Mouse (Mus musculus) embryonic fibroblast, embryonic 13.5 days (primary cell): Measurements from ENCODE around the gene Fam166a. TPM values are rescaled to one million over a fixed set of nuclear protein-coding genes. Genes with fewer than 3 reads are reported as not detected.

ENCODE experiments used
- H3K27ac ChIP-seq: 2 replicates; pipeline ENCODE4 v1.5.1; 2012; ENCODE audit warnings: low read length, control low read depth, inconsistent platforms; ENCODE audit not compliant: insufficient read depth
- H3K4me1 ChIP-seq: 2 replicates; pipeline ENCODE4 v1.6.1; 2011; ENCODE audit warnings: low read length; ENCODE audit not compliant: control insufficient read depth, insufficient read depth
- H3K4me3 ChIP-seq: 2 replicates; pipeline ENCODE4 v1.5.1; 2011; ENCODE audit warnings: mild to moderate bottlenecking, control low read depth, low read length; ENCODE audit not compliant: insufficient read depth
- CTCF ChIP-seq: IDR thresholded peaks from 2 replicates; pipeline ENCODE4 v1.5.1; 2011; ENCODE audit warnings: mild to moderate bottlenecking, control low read depth, low read length, moderate library complexity, borderline replicate concordance; ENCODE audit not compliant: insufficient read depth
- POLR2A ChIP-seq: IDR thresholded peaks from 2 replicates; pipeline ENCODE4 v1.6.1; 2011; ENCODE audit warnings: low read depth, mild to moderate bottlenecking, control low read depth, low read length, moderate library complexity
- polyA plus RNA-seq: library from polyadenylated mRNA; stranded (reverse); fragments of >200 nt; gene quantifications from 2 replicates; pipeline ENCODE4 v1.2.4, GENCODE M21; 2011; ENCODE audit warnings: low read depth; ENCODE audit not compliant: missing spikeins, insufficient read length

Fam166a gene
- not detected in 2 replicates for polyA plus RNA-seq

- no peaks in the 10 kb centered on the region for H3K4me1 ChIP-seq
- TF ChIP-seq CTCF (no peak), POLR2A (no peak)
- H3K27ac ChIP-seq = no peak within 1 kb of the TSS
- H3K4me3 ChIP-seq = no peak within 1 kb of the TSS
Measured at GRCm38 (mm10) chr2:25218445-25218844, at the start of gene Fam166a. Fam166a (plus strand) TSS chr2:25218745.

DNA sequence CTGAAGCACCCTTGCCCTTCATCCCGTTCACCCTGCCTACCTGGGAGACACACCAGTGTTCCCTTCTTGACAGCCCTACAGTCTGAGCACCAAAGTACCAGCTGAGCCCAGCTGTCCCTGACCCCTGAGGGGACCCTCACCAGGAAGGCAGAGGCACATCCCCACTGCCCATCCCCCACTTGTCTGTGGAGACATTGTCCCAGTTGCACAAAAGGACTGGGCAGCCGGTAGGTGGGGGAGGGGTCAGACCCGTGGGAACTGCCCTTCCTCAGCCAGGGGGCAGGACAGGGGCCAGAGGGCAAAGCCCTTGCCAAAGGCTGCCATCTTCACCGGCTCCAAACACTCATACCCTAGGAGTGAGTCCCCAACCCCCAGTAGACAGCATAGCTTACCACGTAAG is 48.8 kb upstream of the Fam166a start:
- H3K4me3 ChIP-seq = no peak overlapping the region
- no peak for TF ChIP-seq POLR2A
- no peak for TF ChIP-seq CTCF
- no peak overlapping the region for H3K27ac ChIP-seq
- peaks cover 2% of the 10 kb centered on the region; the same call in 1 of the 2 replicates for H3K4me1 ChIP-seq

GRCm38 (mm10) chr2:25170326-25171100 is 48.0 kb upstream of the Fam166a start:
- Histone ChIP-seq H3K27ac (no peak overlapping the region), H3K4me1 (peaks cover 2% of the 10 kb centered on the region; the same call in 1 of the 2 replicates), H3K4me3 (no peak overlapping the region)
- TF ChIP-seq POLR2A (no peak), CTCF (no peak)

- no peak overlapping the region for H3K4me3 ChIP-seq
- H3K27ac ChIP-seq = no peak overlapping the region
- peaks cover 3% of the 10 kb centered on the region; the same call in 1 of the 2 replicates for H3K4me1 ChIP-seq
- no peak for TF ChIP-seq CTCF
- no peak for TF ChIP-seq POLR2A
Measured at GRCm38 (mm10) chr2:25171101-25171768, 47.3 kb upstream of the Fam166a start.

DNA sequence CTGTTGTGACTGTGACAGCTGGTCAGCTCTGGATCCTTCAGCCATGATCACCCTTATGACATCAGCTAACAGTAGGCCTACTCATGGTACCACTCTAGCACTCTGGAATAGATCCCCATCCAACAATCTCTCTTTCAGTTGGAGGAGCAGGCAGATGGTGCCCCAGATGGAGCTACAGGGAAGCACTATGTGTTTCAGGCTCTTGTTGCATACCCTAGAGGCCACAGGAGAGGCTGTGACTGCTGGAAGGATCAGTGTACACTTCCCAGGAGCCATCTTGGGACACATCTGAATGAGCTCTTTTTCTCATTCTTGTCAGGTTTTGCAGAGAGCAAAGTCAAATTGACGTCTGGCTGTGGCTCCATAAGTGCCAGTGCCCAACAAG is 46.8 kb upstream of the Fam166a start:
- no peak for TF ChIP-seq CTCF
- no peak for TF ChIP-seq POLR2A
- Histone ChIP-seq H3K27ac (no peak overlapping the region), H3K4me1 (peaks cover 8% of the 10 kb centered on the region), H3K4me3 (no peak overlapping the region)

GRCm38 (mm10) chr2:25172629-25173028 is 45.9 kb upstream of the Fam166a start:
- Histone ChIP-seq H3K27ac (no peak overlapping the region), H3K4me3 (no peak overlapping the region), H3K4me1 (peaks cover 14% of the 10 kb centered on the region)
- TF ChIP-seq POLR2A = no peak
- TF ChIP-seq CTCF = no peak

- Histone ChIP-seq H3K4me1 (peaks cover 14% of the 10 kb centered on the region), H3K4me3 (no peak overlapping the region), H3K27ac (no peak overlapping the region)
- TF ChIP-seq CTCF (no peak), POLR2A (no peak)
Measured at GRCm38 (mm10) chr2:25173821-25174220, 44.7 kb upstream of the Fam166a start.

DNA sequence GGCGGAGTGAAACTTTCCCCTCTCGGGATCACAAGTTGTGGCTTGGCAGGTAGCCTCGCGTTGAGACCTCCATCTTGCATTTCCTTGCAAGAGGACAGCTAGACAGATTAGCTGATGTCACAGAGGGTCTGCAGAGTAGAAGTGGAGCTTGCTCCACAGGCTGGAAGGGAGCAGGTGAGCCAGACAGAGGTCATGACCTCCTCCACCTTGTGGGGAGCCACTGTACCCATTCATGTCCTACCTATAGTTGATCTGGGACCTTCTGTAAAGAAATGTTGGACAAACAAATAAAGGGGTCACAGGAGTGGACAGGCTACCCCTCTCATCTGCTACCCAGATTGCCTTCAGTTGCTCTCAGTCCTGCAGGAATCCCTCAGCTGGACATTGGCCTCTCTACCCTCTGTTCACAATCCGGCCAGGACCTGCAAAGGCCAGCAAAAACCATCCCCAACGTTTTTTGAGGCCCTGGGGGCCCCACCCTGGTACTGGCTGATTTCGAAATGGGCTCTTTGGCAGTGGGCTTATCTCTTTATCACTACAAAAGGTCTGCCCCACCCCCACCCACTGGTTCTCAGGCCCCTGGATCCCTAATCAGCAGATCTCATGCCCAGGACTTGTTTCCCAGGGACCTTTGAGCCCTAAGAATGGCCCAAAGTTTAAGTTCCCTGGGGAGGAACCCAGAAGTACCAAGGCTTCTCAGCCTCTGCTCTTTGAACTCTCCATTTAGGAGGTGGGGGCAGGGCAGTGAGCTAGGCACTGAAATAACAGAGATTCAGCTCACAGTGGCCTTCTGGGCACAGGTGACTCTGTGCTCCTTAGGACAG is 43.5 kb upstream of the Fam166a start:
- Histone ChIP-seq H3K4me3 (no peak overlapping the region), H3K4me1 (peaks cover 14% of the 10 kb centered on the region), H3K27ac (no peak overlapping the region)
- TF ChIP-seq CTCF (no peak), POLR2A (no peak)

GRCm38 (mm10) chr2:25175690-25176078 is 42.9 kb upstream of the Fam166a start:
- Histone ChIP-seq H3K4me1 (peaks cover 14% of the 10 kb centered on the region), H3K27ac (no peak overlapping the region), H3K4me3 (no peak overlapping the region)
- TF ChIP-seq POLR2A (no peak), CTCF (no peak)
